Mouse (Mus musculus) bone marrow, adult 2 months (tissue): ENCODE results near the gene Nova2.

Source experiments
- CTCF ChIP-seq: fragments of 200-500 bp; IDR thresholded peaks from 2 replicates; pipeline ENCODE4 v1.5.1; 2011; ENCODE audit warnings: low read length, control low read depth; ENCODE audit not compliant: control insufficient read depth, insufficient read depth
- POLR2A ChIP-seq: fragments of 200-500 bp; IDR thresholded peaks from 2 replicates; pipeline ENCODE4 v1.6.1; 2011; ENCODE audit warnings: low read depth, mild to moderate bottlenecking, control low read depth, low read length, borderline replicate concordance; ENCODE audit not compliant: control insufficient read depth

GRCm38 (mm10) chr7:18924321-18924720 lies 1.4 kb upstream of the Nova2 start:
- TF ChIP-seq POLR2A (no peak), CTCF (no peak)
